Mouse (Mus musculus) left cerebral cortex, postnatal 25 days (tissue): ENCODE measurements at regions not wholly inside any gene's neighbourhood (a gene's known extent, or its start where the extent isn't known, plus 50 kb on each side); places are given as distances from the start of the nearest gene placed in this dataset.
A peak's percentile ranks its signal among the peaks of the same experiment; 100 is the strongest.

Experiments
- DNase-seq, 2 experiments: peaks; one replicate each; pipeline ENCODE4 v3.0.0; 2022; ENCODE audit warnings: low spot score in 2 of 2, mixed read lengths in 1 of 2
- intact Hi-C: fragments of 180-260 bp; cut with DNase I; formaldehyde crosslinking; loops from one replicate; pipeline ENCODE4 v1.15.1; 2025

DNA sequence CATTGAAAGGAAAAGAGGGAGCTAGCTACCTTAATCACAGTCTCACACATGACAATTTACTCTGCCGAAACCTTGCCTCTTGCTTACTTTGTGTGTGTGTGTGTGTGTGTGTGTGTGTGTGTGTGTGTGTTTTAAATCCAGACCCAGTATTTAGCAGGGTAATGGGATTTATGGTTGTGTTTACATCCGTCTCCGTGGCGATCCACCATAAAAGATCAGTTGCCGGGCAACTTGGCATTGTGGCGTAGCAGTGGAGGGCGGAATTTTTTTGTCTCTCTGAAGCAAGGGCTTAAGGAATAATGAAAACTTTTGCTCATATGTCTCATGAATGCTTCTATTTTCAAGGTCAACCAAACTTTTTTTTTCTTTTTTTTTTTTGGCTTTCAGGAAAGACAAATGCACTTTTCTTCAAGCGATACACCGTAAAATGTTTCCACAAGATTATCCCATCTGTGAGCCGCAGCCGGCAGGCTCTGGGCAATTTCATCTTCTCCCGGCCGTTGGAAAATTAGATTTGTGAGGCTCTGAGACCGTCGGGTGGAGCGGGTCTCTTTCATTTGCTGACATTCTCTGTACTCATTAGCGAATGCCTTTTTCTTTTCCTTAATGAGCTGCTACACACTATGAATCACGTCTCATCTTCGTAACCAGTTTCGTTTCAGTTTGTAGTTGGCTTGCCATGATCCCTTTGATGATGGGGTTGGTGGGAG, 53.9 kb upstream of the Ptch1 start:
- intact Hi-C loops: no loop called here
- peak; percentile 3 to 9 for DNase-seq

DNA sequence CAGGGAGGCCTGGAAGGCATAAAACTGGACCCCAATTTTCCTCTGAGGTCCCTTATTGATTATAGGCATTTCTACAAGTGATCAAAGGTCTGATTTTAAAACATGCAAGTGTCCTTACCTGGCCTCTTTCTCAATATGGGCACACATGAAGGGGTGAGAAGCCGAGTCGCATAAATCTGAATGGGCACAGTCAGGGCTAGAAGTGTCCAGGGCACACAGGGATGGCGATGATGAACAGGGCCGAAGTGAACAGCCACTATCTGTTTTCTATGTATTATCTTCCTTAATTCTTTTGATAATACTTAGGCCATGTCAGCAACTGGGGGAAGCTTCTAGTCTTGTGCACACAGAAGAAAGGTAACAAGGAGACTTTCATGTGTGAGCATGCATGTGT, 54.5 kb upstream of the Ptch1 start:
- intact Hi-C loops: no loop called here
- no peak for DNase-seq

DNA sequence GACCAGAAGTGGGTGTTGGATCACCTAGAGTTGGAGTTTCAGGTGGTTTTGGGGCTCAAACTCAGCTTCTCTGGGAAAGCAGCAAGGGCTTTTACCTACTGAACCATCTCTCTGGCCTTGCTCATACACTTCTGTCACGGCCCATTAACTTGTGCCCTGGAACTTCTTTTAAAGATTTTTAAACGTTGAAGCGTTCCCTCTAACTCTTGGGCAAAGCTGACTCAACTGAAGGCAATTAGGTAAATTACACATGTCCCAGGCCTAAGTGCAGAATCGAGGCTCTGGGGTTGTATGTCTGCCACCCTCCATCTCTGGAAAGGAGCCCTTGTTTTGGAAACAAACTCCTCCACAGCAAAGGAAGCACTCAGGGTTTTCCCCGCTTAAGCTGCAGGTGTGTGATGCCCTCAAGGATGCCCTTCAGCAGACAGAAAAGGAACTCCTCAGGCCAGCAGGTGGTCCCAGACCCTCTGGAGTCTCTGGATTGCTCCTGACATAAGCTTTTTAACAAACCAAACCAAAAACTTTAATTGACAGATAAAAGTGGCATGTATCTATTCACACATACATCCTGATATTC, 58.5 kb upstream of the Ptch1 start:
- no peak for DNase-seq
- intact Hi-C loops: no loop called here

DNA sequence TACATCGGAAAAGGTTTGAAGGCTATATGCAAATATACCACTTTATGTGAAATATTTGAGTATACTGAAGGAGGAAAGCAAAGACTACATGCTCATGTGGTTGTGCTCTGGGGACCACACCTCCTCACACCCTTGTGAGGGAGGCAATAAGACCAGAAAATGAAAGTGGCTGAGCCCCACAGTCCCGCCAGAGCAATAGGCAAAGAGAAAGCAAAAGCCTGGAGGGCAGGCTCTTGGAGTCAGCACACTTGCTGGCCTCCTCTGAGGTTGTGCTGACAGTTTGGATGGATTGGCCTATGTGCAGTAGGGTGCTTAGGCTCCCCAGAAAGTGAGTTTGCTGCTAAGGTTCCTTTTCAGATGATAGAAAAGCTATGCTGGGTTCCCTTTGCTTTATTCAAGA, 60.9 kb upstream of the Ptch1 start:
- intact Hi-C loops: no loop called here
- DNase-seq: no peak

DNA sequence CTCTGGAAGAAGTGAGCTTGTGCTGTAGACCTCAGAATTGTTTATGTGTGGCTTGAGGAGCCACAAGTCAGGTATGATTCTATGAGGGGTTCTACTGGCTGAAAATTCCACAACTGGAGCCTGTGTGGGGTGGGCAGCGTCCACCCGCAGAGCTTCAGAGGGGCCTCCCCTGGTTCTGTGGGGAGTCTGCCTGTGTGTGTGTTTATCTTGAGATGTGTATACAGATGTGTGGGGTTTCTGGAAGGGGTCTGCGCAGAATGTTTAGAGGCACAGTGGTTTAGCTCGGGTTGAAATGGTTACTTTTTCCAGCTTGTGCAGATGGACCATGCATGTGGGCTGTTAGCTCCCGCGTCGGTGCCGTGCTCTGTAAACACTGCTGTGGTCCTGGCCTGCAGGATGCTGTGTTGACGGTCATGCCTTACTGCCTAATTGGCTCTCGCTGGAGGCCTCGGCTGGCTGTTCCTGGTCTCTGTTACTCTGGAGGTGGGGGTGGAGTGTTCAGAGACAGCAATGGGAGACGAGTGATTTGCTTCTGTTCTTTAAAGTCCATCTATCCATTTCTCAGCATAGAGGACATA, 68.3 kb upstream of the Ptch1 start:
- no peak for DNase-seq
- intact Hi-C loops: loop anchor here (5.0 kb wide), 1 partner anchor 74 kb away; no protein-coding TSS in a partner anchor

DNA sequence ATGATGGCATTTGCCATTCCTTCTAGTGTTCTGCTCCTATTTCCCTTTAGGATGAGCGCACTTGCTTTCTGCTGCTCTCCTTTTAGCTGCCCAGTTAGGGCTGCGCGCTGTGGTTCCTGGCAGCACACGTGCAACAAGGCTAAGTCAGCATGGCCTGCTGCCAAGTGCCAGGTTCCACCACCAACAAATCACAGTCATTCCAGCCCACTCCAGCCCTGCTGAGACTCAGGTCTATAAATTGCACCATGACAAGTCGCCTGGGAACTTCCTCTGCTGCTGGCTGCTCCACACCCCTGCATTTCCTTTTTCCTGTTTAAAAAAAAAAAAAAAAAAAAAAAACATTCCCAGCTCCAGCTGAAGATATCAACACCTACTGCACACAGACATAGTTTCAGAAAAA, 69.2 kb upstream of the Ptch1 start:
- intact Hi-C loops: loop anchor here (5.0 kb wide), 1 partner anchor 75 kb away; no protein-coding TSS in a partner anchor
- peak; percentile 59 to 83 for DNase-seq

DNA sequence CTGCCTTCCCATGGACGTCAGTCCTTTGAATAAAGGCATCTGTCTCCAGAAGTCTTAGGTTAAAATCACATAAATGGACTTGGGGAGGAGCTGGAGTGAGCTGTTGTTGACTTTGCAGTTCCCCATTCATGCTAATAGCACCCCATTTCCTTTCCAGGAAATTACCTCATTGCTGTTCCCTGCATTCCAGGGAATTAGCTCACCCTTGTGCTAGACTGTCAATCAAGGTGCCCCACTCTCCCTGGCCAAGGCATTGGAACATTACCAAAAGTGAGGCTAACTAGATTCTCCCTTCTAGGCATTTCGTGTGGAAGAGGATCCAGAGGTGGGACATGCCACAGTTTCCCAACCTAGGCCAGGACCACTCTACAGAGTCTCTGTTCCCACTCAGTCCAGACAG, 70.0 kb upstream of the Ptch1 start:
- DNase-seq: no peak
- intact Hi-C loops: loop anchor here (5.0 kb wide), 1 partner anchor 76 kb away; no protein-coding TSS in a partner anchor

DNA sequence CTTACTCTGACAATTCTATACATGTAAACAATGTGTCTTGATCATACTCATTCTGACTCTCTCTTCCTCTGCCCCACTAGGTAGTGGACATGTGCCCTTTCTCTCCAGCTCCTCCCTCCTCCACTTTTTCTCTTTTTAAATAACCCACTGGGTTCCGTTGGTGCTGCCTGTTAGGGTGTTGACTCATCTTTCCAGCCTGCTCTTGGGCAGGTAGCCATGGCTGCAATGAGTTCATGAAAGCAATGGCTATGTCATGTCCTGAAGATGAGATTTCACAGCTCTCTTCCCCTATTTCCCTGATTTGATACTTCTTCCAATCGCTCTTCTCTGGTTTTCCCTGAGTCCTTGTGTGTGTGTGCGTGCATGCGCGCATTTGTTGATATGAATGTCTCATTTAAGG, 70.9 kb upstream of the Ptch1 start:
- intact Hi-C loops: loop anchor here (5.0 kb wide), 1 partner anchor 77 kb away; no protein-coding TSS in a partner anchor
- DNase-seq: no peak

DNA sequence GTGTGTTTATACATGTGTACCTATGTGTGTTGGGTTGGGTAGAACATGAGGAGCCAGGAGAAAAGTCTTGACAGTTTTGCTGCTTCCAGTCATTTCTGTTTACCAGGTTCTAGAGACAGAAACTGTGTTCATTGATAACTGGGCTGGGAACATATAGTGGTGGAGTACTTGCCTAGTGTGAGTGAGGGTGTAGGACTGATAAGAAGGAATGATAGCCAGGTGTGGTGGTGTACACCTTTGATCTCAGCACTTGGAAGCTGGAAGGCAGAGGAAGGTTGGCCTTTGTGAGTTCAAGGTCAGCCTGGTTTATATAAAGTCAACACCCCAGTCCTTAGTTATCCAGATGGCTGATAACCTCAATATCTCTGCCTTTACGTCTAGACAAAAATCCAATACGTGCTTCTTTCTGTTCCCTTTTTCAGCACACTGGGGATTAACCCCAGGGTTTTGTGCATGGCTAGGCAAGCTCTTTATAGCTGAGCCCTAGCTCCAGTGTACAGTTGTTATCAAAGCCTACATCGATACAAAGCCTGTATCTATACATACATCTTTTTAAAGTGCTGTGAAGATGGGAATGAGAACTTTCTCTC, 75.8 kb upstream of the Ptch1 start:
- DNase-seq: no peak

DNA sequence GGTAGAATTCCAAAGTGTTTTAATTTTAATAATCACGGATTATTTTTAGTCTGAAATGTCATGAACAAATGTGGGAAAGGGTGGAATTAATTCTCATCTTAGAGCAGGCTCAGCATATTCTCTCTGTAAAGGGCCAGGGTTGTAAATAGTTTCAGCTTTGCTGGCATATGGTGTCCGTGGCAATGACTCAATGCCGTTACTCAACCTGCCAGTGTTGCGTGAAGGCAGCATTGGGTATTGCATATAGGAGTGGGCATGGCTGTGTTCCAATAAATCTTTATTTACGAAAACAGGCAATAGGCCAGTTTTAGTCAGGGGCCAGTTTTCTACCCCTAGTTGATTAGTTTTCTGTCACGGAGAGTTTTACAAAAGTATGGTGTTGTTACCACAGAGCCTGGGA, 81.1 kb upstream of the Ptch1 start:
- intact Hi-C loops: no loop called here
- DNase-seq: peak in 1 of 2 experiments; percentile 57

More for the DNA sequence above, 75.8 kb upstream of the Ptch1 start:
- intact Hi-C loops: no loop called here

DNA sequence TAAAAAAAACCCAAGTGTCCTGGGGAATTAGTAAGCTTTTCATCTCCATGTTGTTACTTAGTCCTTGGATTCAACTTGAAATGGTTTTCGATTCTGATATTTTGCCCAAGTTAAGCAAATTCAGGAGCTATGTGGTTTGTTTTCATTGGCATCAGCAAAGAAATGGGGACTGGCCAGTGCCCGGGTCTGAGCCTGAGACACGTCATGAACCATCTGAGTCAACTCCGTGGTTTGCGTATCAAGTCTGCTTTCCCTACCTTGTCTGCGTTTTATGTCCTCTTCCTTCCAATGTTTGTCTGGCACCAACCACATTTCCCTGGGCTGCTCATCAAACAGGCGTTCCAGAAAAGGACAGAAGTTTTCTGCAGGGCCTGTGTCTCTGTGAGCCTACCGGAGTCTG, 83.7 kb upstream of the Ptch1 start:
- no peak for DNase-seq
- intact Hi-C loops: no loop called here

DNA sequence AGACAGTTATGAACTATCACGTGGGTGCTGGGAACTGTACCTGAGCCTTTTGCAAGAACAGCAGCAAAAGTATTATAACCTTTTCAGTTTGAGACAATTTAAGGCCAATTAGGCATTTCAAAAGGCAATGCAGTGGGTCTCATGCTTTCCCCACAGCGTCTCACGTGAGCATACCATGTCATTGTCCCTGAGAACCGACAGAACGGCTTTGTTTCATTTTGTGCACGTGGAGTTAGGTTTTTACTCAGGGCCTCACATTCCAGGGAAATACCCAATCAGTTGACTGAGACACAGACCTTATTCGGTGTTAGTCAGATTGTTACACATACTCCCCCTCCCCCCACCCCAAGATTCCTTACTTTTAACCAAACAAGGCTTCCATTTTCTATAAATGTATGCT, 86.0 kb upstream of the Ptch1 start:
- intact Hi-C loops: no loop called here
- DNase-seq: no peak

DNA sequence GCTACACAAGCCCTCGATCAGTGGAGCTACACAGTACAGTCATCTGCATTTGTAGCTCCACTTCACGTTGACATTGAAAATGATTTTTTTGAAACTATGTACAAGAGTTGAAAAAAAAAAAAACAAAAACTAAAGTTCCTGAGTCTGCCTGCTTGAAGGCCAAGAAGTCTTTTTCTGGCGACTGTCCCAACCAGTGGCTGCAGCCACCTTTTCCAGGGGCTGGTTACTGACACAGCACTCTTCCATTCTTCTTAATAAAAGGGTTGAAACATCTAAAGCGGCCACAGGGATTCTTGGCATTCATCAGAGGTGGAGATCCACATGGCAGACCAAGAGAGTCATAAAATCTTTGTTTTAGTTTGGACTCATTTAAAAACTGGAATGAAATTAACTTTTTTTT, 87.0 kb upstream of the Ptch1 start:
- no peak for DNase-seq
- intact Hi-C loops: no loop called here

DNA sequence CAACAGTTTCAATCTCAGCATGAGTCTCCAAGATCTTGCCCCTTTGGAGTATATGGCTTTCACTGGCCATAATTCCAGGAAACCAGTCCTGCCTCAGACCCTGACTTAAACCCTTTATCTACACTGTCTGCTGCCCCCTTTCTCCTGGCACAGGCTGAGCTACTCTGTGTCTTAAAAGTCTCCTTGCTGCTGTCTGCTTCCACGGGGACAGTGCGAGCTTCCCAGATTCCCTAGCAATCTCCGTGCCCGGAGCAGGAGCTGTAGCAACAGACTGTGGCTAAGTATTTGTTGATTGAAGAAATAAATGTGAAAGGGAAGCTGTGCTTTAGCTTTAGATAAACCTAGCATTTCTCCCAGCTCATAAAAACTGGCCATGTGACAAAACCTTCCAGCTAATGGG, 95.2 kb upstream of the Ptch1 start:
- DNase-seq: no peak
- intact Hi-C loops: no loop called here

DNA sequence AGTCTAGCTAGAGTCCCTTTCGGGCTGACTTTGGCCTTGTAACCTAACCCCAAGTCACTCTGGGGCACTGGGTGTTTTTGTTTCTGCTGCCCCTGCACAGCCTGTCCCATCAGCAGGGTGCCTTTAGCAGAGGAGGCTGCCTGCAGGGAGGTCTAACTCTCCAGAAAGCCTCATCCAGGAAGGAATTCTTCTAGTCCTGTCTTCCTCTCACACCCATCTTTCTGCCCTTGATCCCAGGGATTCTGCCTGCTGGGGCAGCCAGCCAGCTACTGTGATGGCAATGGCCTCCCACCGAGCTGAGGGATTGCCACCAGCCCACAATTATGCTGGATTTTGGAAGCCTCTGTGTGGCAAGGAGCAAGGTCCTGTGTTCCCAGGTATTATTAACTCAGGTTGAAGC, 95.6 kb upstream of the Ptch1 start:
- intact Hi-C loops: no loop called here
- DNase-seq: no peak

DNA sequence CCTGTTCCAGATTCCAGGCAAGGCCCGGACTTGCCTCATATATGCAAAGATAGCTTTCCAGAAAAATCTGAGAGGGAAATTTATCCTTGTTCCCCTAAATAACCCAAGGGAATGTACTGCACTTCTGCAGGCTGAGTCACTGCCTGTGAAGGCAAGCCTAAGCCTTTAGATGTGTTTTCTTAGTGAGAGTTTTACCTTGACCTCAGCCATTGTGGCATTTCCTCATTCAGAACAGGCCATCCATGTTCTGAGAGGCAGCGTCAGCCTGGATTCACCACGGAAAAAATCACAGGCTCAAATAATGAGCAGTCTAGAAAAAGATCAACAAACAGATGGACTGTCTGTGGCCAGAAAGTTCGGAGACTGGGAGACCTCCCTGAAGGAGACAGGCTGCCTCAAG, 99.0 kb upstream of the Ptch1 start:
- intact Hi-C loops: no loop called here
- DNase-seq: peak in 1 of 2 experiments; percentile 11

DNA sequence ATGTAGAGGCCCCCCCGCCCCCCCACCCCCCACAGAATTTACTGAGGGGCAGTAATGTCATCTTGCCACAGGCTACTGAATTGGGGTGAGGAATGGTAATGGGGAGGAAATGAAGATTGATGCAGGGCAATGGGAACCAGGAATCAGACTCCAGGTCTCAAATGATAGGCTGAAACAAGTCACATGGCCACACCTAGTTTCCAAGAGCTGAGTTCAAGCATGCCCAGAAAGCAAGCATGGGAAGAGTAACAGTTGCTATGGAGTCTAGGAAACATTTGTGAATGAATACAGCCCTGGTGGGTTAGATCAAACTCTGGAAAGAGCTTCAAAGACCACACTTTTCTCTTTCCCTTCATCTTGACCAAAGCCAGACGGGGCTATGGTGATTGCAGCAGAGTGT, 104.3 kb upstream of the Ptch1 start:
- intact Hi-C loops: no loop called here
- no peak for DNase-seq

DNA sequence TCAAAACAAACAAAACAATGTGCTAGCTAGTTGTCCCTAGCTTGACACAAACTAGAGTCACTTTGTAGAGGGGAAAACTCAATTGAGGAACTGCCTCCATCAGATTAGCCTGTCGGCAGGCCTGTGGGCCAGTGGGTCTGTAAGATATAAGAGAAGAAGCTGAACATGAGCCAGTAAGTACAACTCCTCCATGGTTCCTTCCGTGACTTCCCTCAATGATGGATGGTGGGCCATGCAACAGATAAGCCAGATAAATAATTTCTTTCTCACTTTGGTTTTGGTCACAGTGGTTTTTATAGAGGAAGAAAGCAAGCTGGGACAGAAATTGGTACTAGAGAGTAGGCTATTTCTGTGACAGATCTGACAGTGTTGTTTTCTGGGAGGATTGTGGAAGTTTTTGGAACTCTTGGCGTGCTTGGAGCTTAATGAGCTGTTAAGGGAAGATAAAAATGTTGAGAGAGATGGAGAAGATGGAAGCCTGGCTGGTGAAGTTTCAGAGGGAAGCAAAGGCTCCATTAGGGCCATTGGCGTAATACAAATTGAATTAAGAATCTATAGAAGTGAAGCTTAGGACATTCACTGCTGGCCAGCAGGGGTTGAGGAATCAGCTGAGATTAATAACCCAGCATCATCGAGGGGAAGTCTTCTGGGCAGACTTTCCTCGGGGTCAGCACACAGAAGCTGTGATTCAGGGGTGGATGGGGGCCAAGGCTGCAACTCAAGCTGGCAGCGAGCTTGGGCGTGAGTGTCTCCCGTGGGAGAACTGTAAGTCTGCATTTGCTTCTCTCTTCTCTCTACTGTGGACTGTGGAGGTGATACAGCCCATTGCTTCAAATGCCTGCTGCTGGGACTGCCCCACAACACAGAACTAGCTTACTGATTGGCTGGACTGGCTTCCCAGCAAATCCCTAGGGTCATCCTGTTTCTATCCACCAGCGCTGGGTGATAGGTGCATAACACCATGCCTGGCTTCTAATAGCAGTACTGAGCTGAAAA, 105.2 kb upstream of the Ptch1 start:
- intact Hi-C loops: no loop called here
- DNase-seq: peak in 1 of 2 experiments; percentile 24

DNA sequence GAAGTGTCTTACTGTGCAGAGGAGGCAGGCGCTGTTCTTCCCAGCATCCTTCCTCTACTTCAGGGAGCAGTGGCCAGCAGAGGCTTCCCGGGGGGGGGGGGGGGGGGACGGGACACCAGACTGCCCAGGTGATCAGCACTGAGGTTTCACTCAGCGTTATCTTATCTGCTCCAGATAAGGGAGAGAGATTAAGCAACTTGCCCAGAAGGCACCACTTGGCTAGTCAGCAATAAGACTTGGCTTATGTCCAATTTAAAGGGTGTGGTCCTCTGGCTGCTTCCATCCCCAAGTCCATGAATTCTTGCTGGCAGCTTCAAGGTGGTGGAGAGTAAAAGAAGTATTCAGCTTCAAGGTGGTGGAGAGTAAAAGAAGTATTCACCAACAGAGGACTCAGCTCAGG, 108.9 kb upstream of the Ptch1 start:
- DNase-seq: no peak
- intact Hi-C loops: no loop called here

DNA sequence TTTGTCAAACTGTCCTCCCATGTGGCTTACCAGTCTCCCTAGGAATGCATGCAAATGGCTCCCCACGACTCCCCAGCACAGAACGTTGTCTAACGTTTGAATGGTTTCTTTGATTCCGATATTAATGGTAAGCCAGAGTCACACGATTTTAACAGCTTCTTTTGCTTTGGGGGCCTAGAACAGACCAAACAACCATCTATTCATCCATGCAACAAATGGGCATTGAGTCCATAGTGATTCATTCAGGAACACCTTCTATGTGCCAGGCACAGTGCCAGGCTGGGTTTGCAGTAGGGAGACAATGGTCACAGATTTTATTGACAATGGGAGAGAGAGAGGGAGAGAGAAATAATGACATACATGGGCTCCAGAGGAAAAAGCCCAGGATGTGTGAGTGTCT, 118.6 kb upstream of the Ptch1 start:
- peak; percentile 8 to 51 for DNase-seq
- intact Hi-C loops: no loop called here
